Mouse (Mus musculus): Measurements from ENCODE around the gene Kcnn1.

GRCm38 (mm10) chr8:70880126-70880525, 17.1 kb upstream of the Kcnn1 start:
- TF ChIP-seq POLR2A (IDR thresholded peaks at IDR 0.05; ENCODE audit: borderline replicate concordance, low read depth, low read length) (no peak), CTCF (IDR thresholded peaks at IDR 0.05; ENCODE audit: low read depth, low read length) (no peak)
